Mouse (Mus musculus) CD8-positive naive resting alpha-beta T cell, adult 2 months (primary cell): Measurements from ENCODE around the gene Hnrnpll.

Source experiments
- DNase-seq, 2 experiments: peaks; one replicate each; pipeline ENCODE4 v3.0.0; 2022; ENCODE audit warnings: low read depth in 2 of 2, low spot score in 2 of 2

Gene Hnrnpll

GRCm38 (mm10) chr17:80002385-80002852 lies 59.7 kb downstream of the Hnrnpll start:
- DNase-seq: no peak

GRCm38 (mm10) chr17:79999631-80000030 lies 62.5 kb downstream of the Hnrnpll start:
- DNase-seq: no peak

GRCm38 (mm10) chr17:79998986-79999385 lies 63.1 kb downstream of the Hnrnpll start:
- no peak for DNase-seq

- no peak for DNase-seq
Observed at GRCm38 (mm10) chr17:79995091-79995691, 66.9 kb downstream of the Hnrnpll start.

- no peak for DNase-seq
Observed at GRCm38 (mm10) chr17:79992114-79992513, 70.0 kb downstream of the Hnrnpll start.

GRCm38 (mm10) chr17:79991166-79991958 lies 70.8 kb downstream of the Hnrnpll start:
- DNase-seq: no peak

GRCm38 (mm10) chr17:79990161-79990560 lies 72.0 kb downstream of the Hnrnpll start:
- no peak for DNase-seq

- DNase-seq: no peak
Observed at GRCm38 (mm10) chr17:79984450-79984849, 77.7 kb downstream of the Hnrnpll start.

GRCm38 (mm10) chr17:79982955-79983529 lies 79.1 kb downstream of the Hnrnpll start:
- no peak for DNase-seq

GRCm38 (mm10) chr17:79982548-79982947 lies 79.6 kb downstream of the Hnrnpll start:
- no peak for DNase-seq

- no peak for DNase-seq
Observed at GRCm38 (mm10) chr17:79981758-79982481, 80.2 kb downstream of the Hnrnpll start.

- DNase-seq: no peak
Observed at GRCm38 (mm10) chr17:79981348-79981747, 80.8 kb downstream of the Hnrnpll start.

GRCm38 (mm10) chr17:79980421-79981120 lies 81.6 kb downstream of the Hnrnpll start:
- no peak for DNase-seq
